Comparison of ENCODE assay signal across 8 mouse cellular contexts in the genomic region with DNA sequence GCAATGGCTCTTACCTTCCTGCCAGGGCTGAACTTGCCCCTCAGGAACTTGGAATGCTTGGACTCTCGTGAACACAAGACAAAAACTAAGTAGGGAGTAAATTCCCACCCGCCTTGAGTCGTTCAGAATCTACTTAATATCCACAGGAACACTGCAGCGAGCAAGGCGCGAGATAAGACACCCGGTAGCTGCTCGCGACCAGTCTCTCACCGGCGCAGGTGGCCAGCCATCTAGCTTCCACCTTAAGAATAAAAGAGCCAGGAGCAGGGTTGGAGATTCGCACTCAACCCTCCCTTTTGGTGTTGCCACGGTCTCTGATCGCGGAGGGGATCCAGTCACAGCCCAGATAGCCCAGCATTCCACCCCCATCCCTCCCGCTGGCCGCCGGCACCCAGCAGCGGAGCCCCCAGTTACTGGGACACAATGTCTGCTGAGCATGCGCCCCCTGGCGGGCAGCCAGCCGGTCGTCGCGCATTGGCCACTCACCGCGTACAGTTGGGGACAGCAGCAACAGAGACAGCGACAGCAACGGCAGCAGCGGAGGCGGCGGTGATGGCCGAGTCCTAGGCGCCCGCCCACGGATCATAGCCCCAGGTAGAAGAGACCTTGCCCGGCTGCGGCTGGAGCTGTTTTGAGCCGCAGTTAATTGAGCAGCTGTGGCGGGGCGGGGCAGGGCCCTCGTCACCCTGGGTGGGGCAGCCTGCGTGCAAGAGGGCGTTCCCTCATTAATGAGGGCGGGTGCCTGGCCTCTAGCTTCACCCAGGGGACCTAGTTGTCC. TPM values are rescaled to one million over a fixed set of nuclear protein-coding genes. Genes with fewer than 3 reads are reported as not detected.
A peak's percentile ranks its signal among the peaks of the same experiment; 100 is the strongest.
DNase-seq lines count a peak whose midpoint lies in the region; ATAC-seq lines count a peak whose summit lies in the region.

A gene (minus strand): TSS at position 661 of the 778 bp plus-strand sequence.

- H3K9me3 ChIP-seq in hindbrain, embryonic 16.5 days (ENCODE audit: control insufficient read depth, low read length): no peaks in the 10 kb centered on the region

- peak; percentile 96 for ATAC-seq in hindbrain, embryonic 16.5 days
- peak; percentile 91 for ATAC-seq in megakaryocyte, adult 5-6 weeks (ENCODE audit: poor library complexity, severe bottlenecking)

- no peaks in the 10 kb centered on the region for H3K27me3 ChIP-seq in hindbrain, embryonic 16.5 days (replicated peaks; ENCODE audit: control insufficient read depth, insufficient read depth, low read length)

- peak within 1 kb of the TSS; percentile 71 for H3K9ac ChIP-seq in hindbrain, embryonic 16.5 days (ENCODE audit: low read depth, low read length)

- H3K36me3 ChIP-seq in hindbrain, embryonic 16.5 days (ENCODE audit: control insufficient read depth, insufficient read depth, low read length): no peaks in the 10 kb centered on the region

- H3K4me3 ChIP-seq in hindbrain, embryonic 16.5 days (ENCODE audit: low read length): peak within 1 kb of the TSS; percentile 51

- WGBS in hindbrain, embryonic 16.5 days: under 1% methylated on average over 45 of the region's 45 CpGs

- peak within 1 kb of the TSS; percentile 55 for H3K4me2 ChIP-seq in hindbrain, embryonic 16.5 days (ENCODE audit: low read length)

- DNase-seq in WW6 (ENCODE audit: low read depth, low spot score): peak; percentile 61
- DNase-seq in cerebellum, postnatal 4 days (ENCODE audit: low spot score in 2 of 2): peak; percentile 82 to 90
- DNase-seq in gastrocnemius, adult 18-20 months (ENCODE audit: low spot score): peak; percentile 86
- peak; percentile 76 to 88 for DNase-seq in left cerebral cortex, adult 18-20 months (ENCODE audit: low spot score in 2 of 2)
- peak; percentile 90 to 92 for DNase-seq in right cerebral cortex, adult 2 months (ENCODE audit: low spot score in 2 of 2)
- peak; percentile 89 for DNase-seq in urinary bladder, postnatal 14 days (ENCODE audit: low spot score)

- peak within 1 kb of the TSS; percentile 62 for H3K27ac ChIP-seq in hindbrain, embryonic 16.5 days (ENCODE audit: low read depth, low read length)

- H3K4me1 ChIP-seq in hindbrain, embryonic 16.5 days (ENCODE audit: control insufficient read depth, insufficient read depth, low read depth, low read length): peaks cover 7% of the 10 kb centered on the region

RNA-seq across cellular contexts. Expression of the gene that starts here (rescaled TPM):
- 10 to 100 TPM; 54.3 to 62.2 TPM for total RNA-seq in gastrocnemius, adult 18-20 months (2021)
- 14.3 and 15.9 TPM in 2 replicates for polyA plus RNA-seq in hindbrain, embryonic 16.5 days (2015; fragmentation: Nextera tagmentation; extraction: Ambion mirVana)
- 1 to 10 TPM; 6.7 to 7.0 TPM for total RNA-seq in left cerebral cortex, adult 18-20 months (2021)
- 24.5 and 27.1 TPM in 2 replicates for total RNA-seq in megakaryocyte, adult 5-6 weeks (2015)
- total RNA-seq in megakaryocyte, adult 5-6 weeks (2017): 11.6 and 12.2 TPM in 2 replicates

Comparison
In these comparisons a context has a peak if more than half of its experiments do, and no peak if none do; other contexts are left out.
1. Peak in every context shown above with its lines: DNase-seq, ATAC-seq, H3K4me3 ChIP-seq and H3K27ac ChIP-seq.